Mouse (Mus musculus): Measurements from ENCODE around the gene Gldn.

Gene Gldn

DNA sequence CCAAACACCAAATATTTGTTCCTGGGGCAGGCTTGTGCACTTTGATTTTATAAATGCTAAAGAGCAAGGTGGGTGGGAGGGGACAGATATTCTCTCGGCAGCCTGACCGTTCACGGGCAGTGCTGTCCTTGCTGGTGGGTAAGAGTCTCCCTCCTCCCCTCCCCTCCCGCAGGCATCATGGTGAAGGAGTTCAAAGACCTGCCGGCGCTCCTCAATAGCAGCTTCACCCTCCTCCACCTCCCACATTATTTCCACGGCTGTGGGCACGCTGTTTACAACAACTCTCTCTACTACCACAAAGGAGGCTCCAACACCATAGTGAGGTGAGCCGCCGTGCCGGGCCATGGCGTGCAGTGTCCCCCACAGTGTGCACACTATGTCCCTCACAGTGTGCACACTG lies 49.3 kb downstream of the Gldn start:
- no peaks in the 10 kb centered on the region; the same call in 1 of the 2 replicates for H3K27me3 ChIP-seq (ENCODE audit: insufficient read depth, low read length)
- H3K36me3 ChIP-seq (ENCODE audit: insufficient read depth, low read length): no peaks in the 10 kb centered on the region
- H3K9me3 ChIP-seq (ENCODE audit: low read length): no peaks in the 10 kb centered on the region
- no peak overlapping the region for H3K4me3 ChIP-seq (replicated peaks; ENCODE audit: low read length)
- peaks cover 5% of the 10 kb centered on the region; the same call in 1 of the 2 replicates for H3K4me1 ChIP-seq (replicated peaks; ENCODE audit: low read depth, low read length)
- TF ChIP-seq CTCF (conservative IDR thresholded peaks at IDR 0.05; ENCODE audit: low read length) (no peak), POU5F1 (IDR thresholded peaks at IDR 0.05; ENCODE audit: borderline replicate concordance, low read length) (no peak), NANOG (IDR thresholded peaks at IDR 0.05; ENCODE audit: borderline replicate concordance, low read length) (no peak)

- Histone ChIP-seq H3K9me3 (ENCODE audit: low read length) (no peaks in the 10 kb centered on the region), H3K27me3 (ENCODE audit: insufficient read depth, low read length) (no peaks in the 10 kb centered on the region), H3K36me3 (ENCODE audit: insufficient read depth, low read length) (no peaks in the 10 kb centered on the region), H3K4me1 (replicated peaks; ENCODE audit: low read depth, low read length) (peaks cover 5% of the 10 kb centered on the region; the same call in 1 of the 2 replicates), H3K4me3 (replicated peaks; ENCODE audit: low read length) (no peak overlapping the region)
- peak; percentile 91 for TF ChIP-seq CTCF (conservative IDR thresholded peaks at IDR 0.05; ENCODE audit: low read length)
- no peak for TF ChIP-seq POU5F1 (IDR thresholded peaks at IDR 0.05; ENCODE audit: borderline replicate concordance, low read length)
- TF ChIP-seq NANOG (IDR thresholded peaks at IDR 0.05; ENCODE audit: borderline replicate concordance, low read length): no peak
These were observed 50.4 kb downstream of the Gldn start for GRCm38 (mm10) chr9:54336532-54337144.

DNA sequence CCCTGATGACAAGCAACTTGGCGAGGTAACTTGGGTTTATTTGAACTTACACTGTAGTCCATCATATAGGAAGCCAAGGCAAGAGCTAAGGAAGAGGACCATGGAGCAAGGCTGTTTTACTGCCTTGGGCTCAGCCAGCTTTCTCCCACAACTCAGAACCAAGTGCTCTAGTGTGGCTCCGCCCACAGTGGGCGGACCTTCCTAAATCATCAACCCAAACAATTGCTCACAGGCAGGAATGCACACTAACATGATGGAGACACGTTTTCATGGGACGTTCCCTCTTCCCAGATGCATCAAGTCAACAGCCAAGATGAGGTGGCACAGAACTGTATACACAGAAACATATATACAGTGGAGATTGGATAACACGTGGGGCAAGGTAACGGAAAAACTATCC lies 55.7 kb downstream of the Gldn start:
- H3K4me1 ChIP-seq (replicated peaks; ENCODE audit: low read depth, low read length): no peaks in the 10 kb centered on the region
- TF ChIP-seq POU5F1 (IDR thresholded peaks at IDR 0.05; ENCODE audit: borderline replicate concordance, low read length): no peak
- TF ChIP-seq CTCF (conservative IDR thresholded peaks at IDR 0.05; ENCODE audit: low read length): no peak
- no peak for TF ChIP-seq NANOG (IDR thresholded peaks at IDR 0.05; ENCODE audit: borderline replicate concordance, low read length)
- H3K4me3 ChIP-seq (replicated peaks; ENCODE audit: low read length): no peak overlapping the region

DNA sequence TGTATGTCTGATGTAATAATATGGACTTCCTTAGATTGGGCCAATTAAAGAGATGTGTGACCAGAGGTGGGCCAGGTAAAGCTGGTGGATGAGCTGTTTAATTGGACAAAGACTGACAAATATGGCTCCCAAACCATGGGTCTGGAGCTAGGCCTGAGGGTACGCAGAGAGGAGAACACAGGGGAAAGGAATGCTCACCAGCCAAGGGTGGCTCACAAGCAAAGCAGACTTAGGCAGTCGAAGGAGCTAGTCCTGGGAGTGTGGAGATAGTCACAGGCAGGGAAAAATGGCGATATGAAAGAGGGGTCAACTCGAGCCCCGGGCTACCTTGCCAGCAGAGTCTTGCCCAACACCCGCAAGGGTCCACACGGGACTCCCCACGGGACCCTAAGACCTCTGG lies 70.5 kb downstream of the Gldn start:
- Histone ChIP-seq H3K27me3 (ENCODE audit: insufficient read depth, low read length) (no peaks in the 10 kb centered on the region; the same call in 1 of the 2 replicates), H3K9me3 (ENCODE audit: low read length) (no peaks in the 10 kb centered on the region), H3K4me1 (replicated peaks; ENCODE audit: low read depth, low read length) (no peaks in the 10 kb centered on the region; the same call in 1 of the 2 replicates), H3K36me3 (ENCODE audit: insufficient read depth, low read length) (no peaks in the 10 kb centered on the region), H3K4me3 (replicated peaks; ENCODE audit: low read length) (peak overlapping the region; percentile 48)
- TF ChIP-seq POU5F1 (IDR thresholded peaks at IDR 0.05; ENCODE audit: borderline replicate concordance, low read length): no peak
- no peak for TF ChIP-seq CTCF (conservative IDR thresholded peaks at IDR 0.05; ENCODE audit: low read length)
- TF ChIP-seq NANOG (IDR thresholded peaks at IDR 0.05; ENCODE audit: borderline replicate concordance, low read length): no peak

More for the DNA sequence above, 55.7 kb downstream of the Gldn start:
- H3K9me3 ChIP-seq (ENCODE audit: low read length): no peaks in the 10 kb centered on the region
- no peaks in the 10 kb centered on the region for H3K27me3 ChIP-seq (ENCODE audit: insufficient read depth, low read length)
- no peaks in the 10 kb centered on the region for H3K36me3 ChIP-seq (ENCODE audit: insufficient read depth, low read length)
